Mouse (Mus musculus) heart, postnatal 0 days (tissue): ENCODE results near the gene Elovl6. TPM values are rescaled to one million over a fixed set of nuclear protein-coding genes. Genes with fewer than 3 reads are reported as not detected.

Experiments
- ATAC-seq: fragments of 200-750 bp; cut with Nextera tagmentation; 2 replicates; pipeline ENCODE4 v1.8.0; 2017; ENCODE audit warnings: low read depth, moderate number of reproducible peaks, moderate library complexity; ENCODE audit not compliant: insufficient read depth
- DNase-seq: peaks from one replicate; pipeline ENCODE4 v3.0.0-alpha.2; 2016; ENCODE audit warnings: low spot score
- H3K27ac ChIP-seq: fragments of 300-500 bp; sonication (generic); 2 replicates; pipeline ENCODE4 v1.5.1; 2014; ENCODE audit warnings: low read depth, mild to moderate bottlenecking
- H3K27me3 ChIP-seq: fragments of 300-500 bp; sonication (generic); 2 replicates; pipeline ENCODE4 v1.6.1; 2014; ENCODE audit warnings: low read length, mixed read lengths; ENCODE audit not compliant: control insufficient read depth, insufficient read depth
- H3K36me3 ChIP-seq: fragments of 300-500 bp; sonication (generic); replicated peaks from 2 replicates; pipeline ENCODE4 v1.6.1; 2014; ENCODE audit warnings: low read length, mixed read lengths; ENCODE audit not compliant: control insufficient read depth, insufficient read depth
- H3K4me1 ChIP-seq: fragments of 300-500 bp; sonication (generic); 2 replicates; pipeline ENCODE4 v1.6.1; 2014; ENCODE audit warnings: antibody characterized with exemption; ENCODE audit not compliant: control insufficient read depth, insufficient read depth
- H3K4me2 ChIP-seq: fragments of 300-500 bp; sonication (generic); 2 replicates; pipeline ENCODE4 v1.6.1; 2014; ENCODE audit warnings: low read depth, mild to moderate bottlenecking, low read length, moderate library complexity
- H3K4me3 ChIP-seq: fragments of 300-500 bp; sonication (generic); 2 replicates; pipeline ENCODE4 v1.5.1; 2014; ENCODE audit warnings: low read depth, low read length
- H3K9ac ChIP-seq: fragments of 300-500 bp; sonication (generic); replicated peaks from 2 replicates; pipeline ENCODE4 v1.6.1; 2014; ENCODE audit warnings: low read depth, low read length, mixed read lengths
- H3K9me3 ChIP-seq: fragments of 300-500 bp; sonication (generic); replicated peaks from 2 replicates; pipeline ENCODE4 v1.6.1; 2016; ENCODE audit warnings: low read length; ENCODE audit not compliant: control insufficient read depth
- CTCF ChIP-seq: IDR thresholded peaks from 2 replicates; pipeline ENCODE4 v1.5.1; 2016; ENCODE audit warnings: antibody characterized with exemption, control low read depth, low read depth
- EP300 ChIP-seq: IDR thresholded peaks from 2 replicates; pipeline ENCODE4 v1.6.1; 2016; ENCODE audit warnings: antibody characterized with exemption, low read depth
- WGBS: fragments of 180-500 bp; shearing (Covaris S2); extraction: QIAGEN DNeasy Blood & Tissue Kit; methylation state at CpG from one replicate; pipeline ENCODE4 v1.1.7; 2014; 5-methylcytosine and 5-hydroxymethylcytosine counted together
- polyA plus RNA-seq: library from polyadenylated mRNA; unstranded; fragments of >200 nt; fragmentation: Nextera tagmentation; extraction: Ambion mirVana; gene quantifications from 2 replicates; pipeline ENCODE4 v1.2.1, GENCODE M21; 2015
- total RNA-seq: library from RNA; depleted of rRNA; stranded (reverse); fragments of >200 nt; gene quantifications from 2 replicates; pipeline ENCODE4 v1.2.3, GENCODE M21; 2014; ENCODE audit warnings: low replicate concordance

The Elovl6 gene
- total and polyA plus RNA-seq, 2 experiments from 2014 or later: 2.9 to 5.2 TPM

GRCm38 (mm10) chr3:129622120-129622519 is 90.0 kb downstream of the Elovl6 start:
- Histone ChIP-seq H3K27me3 (peaks cover 35% of the 10 kb centered on the region), H3K36me3 (no peaks in the 10 kb centered on the region), H3K9ac (no peak overlapping the region), H3K27ac (no peak overlapping the region), H3K4me2 (no peak overlapping the region), H3K4me1 (peaks cover 12% of the 10 kb centered on the region; the same call in 1 of the 2 replicates), H3K9me3 (no peaks in the 10 kb centered on the region), H3K4me3 (no peak overlapping the region)
- TF ChIP-seq EP300 (no peak), CTCF (peak; percentile 28)
- no peak for ATAC-seq
- 84% methylated on average over 9 of the region's 9 CpGs for WGBS
- DNase-seq: no peak

GRCm38 (mm10) chr3:129622705-129623104 is 90.5 kb downstream of the Elovl6 start:
- WGBS: 95% methylated on average over 5 of the region's 5 CpGs

GRCm38 (mm10) chr3:129624193-129624805 is 92.1 kb downstream of the Elovl6 start:
- Histone ChIP-seq H3K4me2 (no peak overlapping the region), H3K27ac (no peak overlapping the region), H3K36me3 (no peaks in the 10 kb centered on the region), H3K27me3 (peaks cover 23% of the 10 kb centered on the region), H3K9ac (no peak overlapping the region), H3K9me3 (no peaks in the 10 kb centered on the region), H3K4me1 (peaks cover 12% of the 10 kb centered on the region; the same call in 1 of the 2 replicates), H3K4me3 (no peak overlapping the region)
- ATAC-seq (no peak), DNase-seq (no peak)
- 94% methylated on average over 10 of the region's 10 CpGs for WGBS
- TF ChIP-seq EP300 (no peak), CTCF (no peak)

More at GRCm38 (mm10) chr3:129622705-129623104, 90.5 kb downstream of the Elovl6 start:
- Histone ChIP-seq H3K4me2 (no peak overlapping the region), H3K4me3 (no peak overlapping the region), H3K9me3 (no peaks in the 10 kb centered on the region), H3K27me3 (peaks cover 36% of the 10 kb centered on the region), H3K36me3 (no peaks in the 10 kb centered on the region), H3K27ac (no peak overlapping the region), H3K9ac (no peak overlapping the region), H3K4me1 (peaks cover 12% of the 10 kb centered on the region; the same call in 1 of the 2 replicates)
- DNase-seq: no peak
- ATAC-seq: no peak
- TF ChIP-seq EP300 (no peak), CTCF (no peak)

- ATAC-seq: no peak
- Histone ChIP-seq H3K27me3 (peaks cover 17% of the 10 kb centered on the region), H3K4me1 (no peaks in the 10 kb centered on the region), H3K36me3 (no peaks in the 10 kb centered on the region), H3K27ac (no peak overlapping the region), H3K4me2 (no peak overlapping the region), H3K4me3 (no peak overlapping the region), H3K9ac (no peak overlapping the region), H3K9me3 (no peaks in the 10 kb centered on the region)
- no peak for TF ChIP-seq EP300
- no peak for TF ChIP-seq CTCF
- WGBS: 62% methylated on average over 4 of the region's 4 CpGs
- no peak for DNase-seq
These were observed 95.1 kb downstream of the Elovl6 start for GRCm38 (mm10) chr3:129627281-129627680.

GRCm38 (mm10) chr3:129631018-129631417 is 98.9 kb downstream of the Elovl6 start:
- Histone ChIP-seq H3K9me3 (no peaks in the 10 kb centered on the region), H3K4me3 (no peak overlapping the region), H3K27me3 (peaks cover 17% of the 10 kb centered on the region), H3K9ac (no peak overlapping the region), H3K4me2 (no peak overlapping the region), H3K36me3 (no peaks in the 10 kb centered on the region), H3K27ac (no peak overlapping the region), H3K4me1 (no peaks in the 10 kb centered on the region)
- no peak for TF ChIP-seq CTCF
- no peak for TF ChIP-seq EP300
- no peak for DNase-seq
- no peak for ATAC-seq
- WGBS: 74% methylated on average over 1 of the region's 1 CpGs

- no peak for ATAC-seq
- Histone ChIP-seq H3K9me3 (no peaks in the 10 kb centered on the region), H3K9ac (no peak overlapping the region), H3K4me1 (no peaks in the 10 kb centered on the region), H3K36me3 (no peaks in the 10 kb centered on the region), H3K4me3 (no peak overlapping the region), H3K4me2 (no peak overlapping the region), H3K27me3 (peaks cover 10% of the 10 kb centered on the region), H3K27ac (no peak overlapping the region)
- no peak for DNase-seq
- TF ChIP-seq EP300 (no peak), CTCF (no peak)
- WGBS: 79% methylated on average over 5 of the region's 5 CpGs
These were observed 99.7 kb downstream of the Elovl6 start for GRCm38 (mm10) chr3:129631857-129632256.
